Mouse (Mus musculus) spleen, adult 2 months (tissue): ENCODE measurements around the gene Zmynd15.

ENCODE experiments used
- CTCF ChIP-seq: fragments of 200-500 bp; IDR thresholded peaks from 2 replicates; pipeline ENCODE4 v1.5.1; 2011; ENCODE audit warnings: mild to moderate bottlenecking, inconsistent platforms; ENCODE audit not compliant: insufficient read depth, insufficient read length, insufficient replicate concordance; ENCODE audit errors: extremely low read depth
- POLR2A ChIP-seq: fragments of 200-500 bp; IDR thresholded peaks from 2 replicates; pipeline ENCODE4 v1.6.1; 2011; ENCODE audit warnings: low read depth, low read length, inconsistent platforms

DNA sequence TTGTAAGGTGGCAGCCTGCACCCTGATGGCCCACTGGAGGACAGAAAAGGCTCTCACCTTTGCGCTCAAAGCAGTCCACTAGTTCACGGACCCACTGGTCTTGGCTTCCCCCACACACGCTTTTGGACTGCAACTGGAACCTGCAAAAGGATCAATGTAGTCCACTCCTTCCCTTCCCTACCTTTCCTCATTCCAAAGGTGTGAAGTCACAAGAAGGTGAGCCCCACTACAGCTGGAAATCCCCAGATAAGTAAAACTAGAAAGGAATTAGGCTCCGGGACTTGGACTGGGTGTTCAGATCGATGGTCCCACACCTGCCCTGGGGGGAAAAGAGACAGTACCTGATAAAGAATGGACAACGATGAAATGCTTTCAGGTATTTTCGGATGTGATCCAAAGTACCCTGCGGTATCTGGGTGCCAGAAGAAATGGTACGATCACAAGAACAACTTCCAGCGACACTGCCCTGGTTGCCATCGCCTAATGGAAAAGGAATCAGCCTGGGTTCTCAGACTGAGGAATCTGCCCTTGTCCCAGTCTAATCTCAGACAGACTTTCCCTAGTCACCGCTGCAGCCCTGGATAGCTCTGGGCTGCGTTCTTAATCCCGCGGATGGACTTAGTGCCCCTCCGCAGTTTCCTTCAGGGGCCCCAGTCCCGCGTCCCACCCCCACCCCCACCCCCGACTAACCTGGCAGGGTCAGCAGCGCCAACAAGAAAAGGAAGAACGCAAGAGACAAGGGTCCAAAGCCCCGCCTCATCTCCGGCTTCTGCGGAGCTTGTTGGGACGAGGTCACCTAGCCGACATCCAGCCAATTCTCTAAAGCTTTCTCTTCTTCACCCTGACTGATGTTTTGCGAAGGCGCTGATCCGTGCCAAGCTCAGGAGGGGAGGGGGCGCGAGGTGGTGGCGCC is at the start of gene Zmynd15:
- no peak for TF ChIP-seq CTCF
- TF ChIP-seq POLR2A: no peak
